Mouse (Mus musculus) layer of hippocampus, postnatal 10 days (tissue): ENCODE data around the gene Nme7. TPM values are rescaled to one million over a fixed set of nuclear protein-coding genes. Genes with fewer than 3 reads are reported as not detected.

ENCODE experiments used
- total RNA-seq, 2 experiments: library from RNA; stranded (reverse); gene quantifications; 2 replicates each; pipeline ENCODE4 v1.2.3; 2021

Nme7 gene
- total RNA-seq, 2 experiments from 2014 or later = 21.7 to 23.8 TPM

Other genes with a start within 250 kb of the Nme7 start
- under 1 TPM in 1 of 2 experiments, not detected in 1; 0.16 TPM for gene Sell, start 242.1 kb upstream of the Nme7 start, total RNA-seq
- gene Selp, start 188.9 kb upstream of the Nme7 start, total RNA-seq = under 1 TPM in 1 of 2 experiments, not detected in 1; 0.16 TPM
- 1 to 10 TPM in 1 of 2 experiments, under 1 TPM in 1; 0.40 to 1.4 TPM for gene F5, start 152.3 kb upstream of the Nme7 start, total RNA-seq
- gene Slc19a2, start 55.1 kb upstream of the Nme7 start, total RNA-seq = 10 to 100 TPM in 1 of 2 experiments, 1 to 10 TPM in 1; 9.8 to 10.1 TPM
- 10 to 100 TPM; 20.2 TPM for gene Ccdc181, start 28.5 kb upstream of the Nme7 start, total RNA-seq
- gene Blzf1, start 3.4 kb downstream of the Nme7 start, total RNA-seq = 10 to 100 TPM; 25.8 to 29.8 TPM
- 1,000 to 10,000 TPM; 1,433 to 1,539 TPM for gene Atp1b1, start 154.2 kb downstream of the Nme7 start, total RNA-seq